Mouse (Mus musculus) heart, adult 2 months (tissue): ENCODE measurements around the gene Ncstn.

Source experiments
- CTCF ChIP-seq: fragments of 200-600 bp; IDR thresholded peaks from 2 replicates; pipeline ENCODE4 v1.8.1; 2022; ENCODE audit warnings: antibody characterized with exemption, mild to moderate bottlenecking, moderate library complexity
- POLR2A ChIP-seq: fragments of 200-500 bp; IDR thresholded peaks from 2 replicates; pipeline ENCODE4 v1.6.1; 2011; ENCODE audit warnings: mild to moderate bottlenecking, low read depth, low read length, control low read depth; ENCODE audit not compliant: insufficient read depth

DNA sequence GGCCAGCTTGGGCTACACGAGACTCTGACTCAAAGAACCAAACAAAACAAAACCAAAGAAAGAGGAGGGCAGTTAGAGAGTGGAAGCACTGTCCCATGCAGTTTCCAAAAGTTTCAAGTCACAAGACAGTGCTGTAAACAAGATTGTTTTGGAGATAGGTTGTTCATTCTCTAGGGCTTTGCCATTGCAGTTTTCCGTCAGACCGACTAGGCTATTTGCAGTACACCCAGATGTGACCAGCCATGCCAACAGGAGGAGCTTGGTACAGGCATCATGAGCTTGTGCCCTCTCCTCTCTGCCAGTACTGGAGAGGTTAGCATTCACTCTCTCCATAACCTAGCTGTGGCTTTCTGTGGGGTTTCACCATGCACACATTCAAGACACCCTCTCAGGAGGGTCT lies 10.9 kb upstream of the Ncstn start:
- TF ChIP-seq CTCF (no peak), POLR2A (no peak)
